Mouse (Mus musculus) midbrain, embryonic 12.5 days (tissue): Measurements from ENCODE around the gene Acot7. TPM values are rescaled to one million over a fixed set of nuclear protein-coding genes. Genes with fewer than 3 reads are reported as not detected.
"Not testable (repeated sequence)": the region's sequence is repeated elsewhere in the genome, so short reads cannot be mapped to it uniquely, and the experiment has no call there.

Experiments used
- ATAC-seq: fragments of 200-750 bp; cut with Nextera tagmentation; 2 replicates; pipeline ENCODE4 v1.8.0; 2017; ENCODE audit warnings: low read depth, moderate TSS enrichment, moderate library complexity; ENCODE audit not compliant: low FRiP score
- H3K27ac ChIP-seq: fragments of 300-500 bp; sonication (generic); replicated peaks from 2 replicates; pipeline ENCODE4 v1.5.1; 2016; ENCODE audit warnings: mild to moderate bottlenecking
- H3K27me3 ChIP-seq: fragments of 300-500 bp; sonication (generic); 2 replicates; pipeline ENCODE4 v1.6.1; 2016; ENCODE audit warnings: mild to moderate bottlenecking
- H3K36me3 ChIP-seq: fragments of 300-500 bp; sonication (generic); 2 replicates; pipeline ENCODE4 v1.6.1; 2016
- H3K4me1 ChIP-seq: fragments of 300-500 bp; sonication (generic); 2 replicates; pipeline ENCODE4 v1.6.1; 2016
- H3K4me2 ChIP-seq: fragments of 300-500 bp; sonication (generic); replicated peaks from 2 replicates; pipeline ENCODE4 v1.6.1; 2016; ENCODE audit warnings: mild to moderate bottlenecking, moderate library complexity
- H3K4me3 ChIP-seq: fragments of 300-500 bp; sonication (generic); 2 replicates; pipeline ENCODE4 v1.5.1; 2016; ENCODE audit warnings: mild to moderate bottlenecking
- H3K9ac ChIP-seq: fragments of 300-500 bp; sonication (generic); replicated peaks from 2 replicates; pipeline ENCODE4 v1.6.1; 2016; ENCODE audit warnings: mild to moderate bottlenecking, moderate library complexity
- H3K9me3 ChIP-seq: fragments of 300-500 bp; sonication (generic); 2 replicates; pipeline ENCODE4 v1.6.1; 2016; ENCODE audit warnings: mild to moderate bottlenecking
- WGBS: fragments of 180-500 bp; shearing (Covaris S2); methylation state at CpG from one replicate; pipeline ENCODE4 v1.1.7; 2016; 5-methylcytosine and 5-hydroxymethylcytosine counted together
- polyA plus RNA-seq: library from polyadenylated mRNA; unstranded; fragments of >200 nt; fragmentation: Nextera tagmentation; extraction: Ambion mirVana; gene quantifications from 2 replicates; pipeline ENCODE4 v1.2.1, GENCODE M21; 2016

Acot7 gene
- polyA plus RNA-seq, 1 experiment from 2014 or later = 104 TPM

DNA sequence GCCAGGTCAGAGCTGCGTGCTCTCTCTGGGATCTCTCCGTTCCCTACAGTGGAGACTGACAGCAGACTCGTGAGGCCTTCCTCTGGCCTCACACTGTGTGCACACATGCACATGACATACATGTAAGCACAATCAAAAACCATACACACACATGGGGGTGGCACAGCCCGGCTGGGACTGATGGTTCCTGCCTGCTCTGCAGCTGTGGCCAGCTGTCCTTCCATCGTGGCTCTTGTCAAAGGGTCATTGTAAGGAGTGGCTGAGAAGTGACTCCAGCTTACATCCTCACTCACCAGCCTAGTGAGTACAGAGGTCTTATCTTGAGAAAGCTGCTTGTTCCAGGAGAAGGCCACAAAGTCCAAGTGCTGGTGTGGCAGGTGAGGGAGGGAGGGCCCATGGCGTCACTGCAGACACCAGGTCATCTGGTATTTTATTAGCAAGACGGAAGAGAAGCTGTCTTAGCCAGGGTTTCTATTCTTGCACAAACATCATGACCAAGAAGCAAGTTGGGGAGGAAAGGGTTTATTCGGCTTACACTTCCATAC lies 37.0 kb downstream of the Acot7 start:
- Histone ChIP-seq H3K9ac (no peak overlapping the region), H3K9me3 (no peaks in the 10 kb centered on the region), H3K4me2 (no peak overlapping the region), H3K4me3 (no peak overlapping the region), H3K27ac (no peak overlapping the region), H3K27me3 (peaks cover 70% of the 10 kb centered on the region), H3K36me3 (peaks cover 15% of the 10 kb centered on the region; the same call in 1 of the 2 replicates), H3K4me1 (peaks cover 6% of the 10 kb centered on the region)
- WGBS = 81% methylated on average over 8 of the region's 8 CpGs
- no peak for ATAC-seq

DNA sequence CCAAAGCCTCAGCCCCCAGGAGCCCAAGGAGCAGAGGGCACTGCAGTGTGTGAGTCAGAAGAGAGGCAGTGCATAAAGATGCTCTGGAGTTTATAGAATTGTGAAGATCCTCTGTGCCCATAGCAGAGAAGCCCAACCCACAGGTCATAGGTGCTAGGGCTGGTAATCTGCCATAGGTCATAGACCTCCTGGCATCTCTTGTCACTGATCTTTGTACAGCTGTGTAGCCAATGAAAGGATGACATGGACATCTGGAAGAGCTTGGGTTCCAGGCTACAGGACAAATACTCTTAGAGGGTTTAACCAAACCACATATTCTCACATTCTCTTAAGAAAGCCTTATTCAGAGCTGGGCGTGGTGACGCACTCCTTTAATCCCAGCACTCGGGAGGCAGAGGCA lies 41.7 kb downstream of the Acot7 start:
- Histone ChIP-seq H3K9me3 (no peaks in the 10 kb centered on the region), H3K4me1 (peaks cover 25% of the 10 kb centered on the region), H3K27me3 (peaks cover 77% of the 10 kb centered on the region), H3K4me3 (no peak overlapping the region), H3K27ac (no peak overlapping the region), H3K9ac (no peak overlapping the region), H3K36me3 (peaks cover 18% of the 10 kb centered on the region; the same call in 1 of the 2 replicates), H3K4me2 (no peak overlapping the region)
- no peak for ATAC-seq
- 95% methylated on average over 3 of the region's 3 CpGs for WGBS

DNA sequence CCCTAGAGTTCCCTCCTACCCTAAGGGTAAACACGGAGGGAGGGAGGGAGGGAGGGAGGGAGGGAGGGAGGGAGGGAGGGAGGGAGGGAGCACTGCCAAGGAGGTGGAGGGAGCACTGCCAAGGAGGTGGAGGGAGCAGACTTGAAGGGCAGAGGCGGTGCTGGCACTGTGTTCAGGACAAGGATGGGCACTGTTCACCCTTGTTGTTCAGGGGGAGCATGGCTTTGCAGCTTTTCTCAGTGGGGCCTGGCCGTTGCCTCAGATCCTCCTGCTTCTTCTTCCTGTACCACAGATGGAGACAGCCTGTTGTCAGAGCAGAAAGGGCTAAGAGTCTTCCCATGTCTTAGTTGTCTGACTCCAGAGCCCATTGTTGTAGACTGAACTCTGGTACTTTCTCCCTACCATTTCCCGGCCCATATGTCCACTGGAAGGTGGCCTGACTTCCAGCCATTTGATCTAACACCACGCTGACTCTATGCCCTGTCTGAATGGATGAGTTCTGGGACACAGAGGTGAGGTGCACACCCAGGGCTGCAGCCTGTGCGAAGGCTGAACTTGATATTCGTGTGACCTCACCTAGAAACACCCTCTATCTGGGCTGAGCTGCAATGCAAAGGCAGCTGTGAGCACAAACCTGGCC lies 43.0 kb downstream of the Acot7 start:
- Histone ChIP-seq H3K4me2 (peak overlapping the region; percentile 26; the same call in 1 of the 2 replicates), H3K27me3 (peaks cover 78% of the 10 kb centered on the region), H3K27ac (peak overlapping the region; percentile 58), H3K9ac (no peak overlapping the region), H3K9me3 (no peaks in the 10 kb centered on the region), H3K4me3 (no peak overlapping the region), H3K36me3 (peaks cover 18% of the 10 kb centered on the region; the same call in 1 of the 2 replicates), H3K4me1 (peaks cover 23% of the 10 kb centered on the region)
- 55% methylated on average over 6 of the region's 7 CpGs for WGBS
- ATAC-seq = no peak; the same call in 1 of the 2 replicates

DNA sequence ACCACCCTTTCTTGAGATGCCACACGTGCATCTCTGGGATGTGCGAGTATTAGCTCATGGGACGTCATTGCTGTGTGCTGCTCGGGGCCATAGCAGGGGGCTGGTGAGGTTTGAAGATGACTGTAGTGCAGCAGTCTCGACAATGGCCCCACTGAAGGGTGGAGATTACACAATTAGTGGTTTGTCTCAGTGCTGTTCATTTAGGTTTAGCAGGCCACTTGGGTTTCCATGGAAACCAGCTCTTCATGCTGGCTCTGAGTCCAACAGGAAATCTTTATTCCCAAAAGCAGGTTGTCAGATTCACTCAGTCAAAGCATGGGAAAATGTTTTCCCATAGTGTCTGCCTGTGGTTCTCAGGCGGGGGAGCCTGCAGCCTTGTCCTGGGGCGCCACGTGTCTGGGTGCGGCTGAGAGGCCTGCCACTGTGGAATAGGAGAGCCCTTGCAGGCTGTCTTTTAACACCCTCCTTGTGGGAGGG lies 43.5 kb downstream of the Acot7 start:
- Histone ChIP-seq H3K4me2 (peak overlapping the region; percentile 26; the same call in 1 of the 2 replicates), H3K4me3 (no peak overlapping the region), H3K9me3 (no peaks in the 10 kb centered on the region), H3K36me3 (peaks cover 18% of the 10 kb centered on the region; the same call in 1 of the 2 replicates), H3K27me3 (peaks cover 77% of the 10 kb centered on the region), H3K4me1 (peaks cover 23% of the 10 kb centered on the region), H3K27ac (peak overlapping the region; percentile 58), H3K9ac (no peak overlapping the region)
- ATAC-seq = peak; percentile 91
- 6% methylated on average over 9 of the region's 9 CpGs for WGBS

DNA sequence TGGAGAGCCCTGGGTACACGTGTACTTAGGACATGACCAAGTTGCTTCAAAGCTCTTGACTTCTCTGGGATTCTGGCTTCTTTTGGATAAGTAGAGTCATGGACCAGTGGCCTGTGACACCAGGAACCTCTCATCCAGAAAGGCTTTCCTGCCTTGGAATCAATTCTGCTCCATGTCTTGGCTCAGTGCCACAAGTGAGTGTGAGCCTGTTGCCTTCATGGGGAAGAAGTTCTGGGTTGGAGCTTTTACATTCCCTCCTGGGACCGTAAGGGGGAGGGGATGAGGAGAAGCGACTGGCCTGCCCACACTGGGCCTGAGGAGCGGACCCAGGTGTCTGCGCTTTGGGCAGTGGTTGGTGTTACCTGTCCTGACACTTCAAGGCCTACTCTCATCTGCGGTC lies 44.2 kb downstream of the Acot7 start:
- Histone ChIP-seq H3K4me2 (no peak overlapping the region), H3K27me3 (peaks cover 76% of the 10 kb centered on the region), H3K4me1 (peaks cover 27% of the 10 kb centered on the region), H3K27ac (peak overlapping the region; percentile 58), H3K36me3 (peaks cover 18% of the 10 kb centered on the region; the same call in 1 of the 2 replicates), H3K4me3 (no peak overlapping the region), H3K9me3 (no peaks in the 10 kb centered on the region), H3K9ac (no peak overlapping the region)
- WGBS = 78% methylated on average over 6 of the region's 6 CpGs
- no peak for ATAC-seq

- Histone ChIP-seq H3K27ac (no peak overlapping the region), H3K9ac (no peak overlapping the region), H3K4me3 (no peak overlapping the region), H3K27me3 (peaks cover 75% of the 10 kb centered on the region), H3K4me2 (no peak overlapping the region), H3K36me3 (peaks cover 18% of the 10 kb centered on the region; the same call in 1 of the 2 replicates), H3K4me1 (peaks cover 28% of the 10 kb centered on the region), H3K9me3 (no peaks in the 10 kb centered on the region)
- ATAC-seq = no peak
- WGBS = 74% methylated on average over 1 of the region's 1 CpGs
Measured at GRCm38 (mm10) chr4:152222513-152222912, 44.6 kb downstream of the Acot7 start.

DNA sequence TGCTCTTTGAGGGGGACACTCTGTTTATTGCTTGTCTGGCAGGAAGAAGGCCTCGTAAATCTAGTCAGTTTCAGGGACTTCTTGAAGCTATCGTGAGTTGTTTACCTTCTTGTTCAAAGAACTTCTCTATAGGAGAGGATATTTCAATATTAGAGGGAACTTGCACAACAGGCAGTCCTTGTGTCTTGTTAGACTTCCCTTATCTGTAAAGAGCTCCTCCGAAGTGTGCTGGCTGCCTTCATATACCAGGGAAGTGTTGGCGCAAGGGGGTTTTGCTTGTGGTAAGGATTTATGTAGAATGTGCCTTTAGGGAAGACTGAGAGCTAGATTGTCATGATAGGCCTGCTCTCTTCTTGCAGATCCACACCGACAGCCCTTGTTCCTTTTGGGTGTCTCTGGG lies 46.2 kb downstream of the Acot7 start:
- Histone ChIP-seq H3K27ac (no peak overlapping the region), H3K4me2 (no peak overlapping the region), H3K36me3 (0 out of 2 replicates have a peak, but pooled peaks cover 6% of the 10 kb centered on the region), H3K9ac (no peak overlapping the region), H3K9me3 (no peaks in the 10 kb centered on the region), H3K4me3 (no peak overlapping the region), H3K27me3 (peaks cover 59% of the 10 kb centered on the region), H3K4me1 (peaks cover 28% of the 10 kb centered on the region)
- ATAC-seq = no peak
- 93% methylated on average over 5 of the region's 5 CpGs for WGBS

DNA sequence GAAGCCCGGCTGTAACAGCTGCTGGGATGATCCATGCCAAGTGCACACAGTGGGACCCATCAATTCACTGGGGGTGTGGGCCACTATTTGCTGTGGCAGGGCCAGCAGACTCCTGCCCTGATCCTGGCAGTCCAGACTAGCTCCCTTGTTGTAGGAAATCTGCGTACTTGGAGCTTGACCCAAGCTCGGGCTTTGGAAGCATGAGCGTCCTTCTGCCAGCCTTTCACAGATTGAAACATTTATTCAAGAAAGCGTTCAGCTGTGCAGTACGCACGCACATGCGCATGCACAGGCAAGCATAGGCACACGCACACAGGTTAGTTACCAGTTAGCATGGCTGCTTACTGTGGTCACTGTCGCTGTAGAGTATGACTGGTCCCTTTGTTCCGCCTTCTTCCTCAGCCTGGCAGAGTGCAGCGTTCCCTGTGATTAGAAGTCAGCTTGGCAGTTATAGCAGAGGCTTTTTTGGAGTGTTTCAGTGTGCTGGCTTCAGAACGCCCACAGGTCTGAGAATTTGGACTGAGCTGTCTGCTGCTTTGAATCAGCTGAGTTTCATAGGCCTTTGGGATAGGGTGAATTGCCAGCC lies 49.1 kb downstream of the Acot7 start:
- H3K9ac ChIP-seq = no peak overlapping the region
- H3K9me3 ChIP-seq = no peaks in the 10 kb centered on the region
- peaks cover 44% of the 10 kb centered on the region for H3K27me3 ChIP-seq
- no peak overlapping the region for H3K27ac ChIP-seq
- no peak overlapping the region for H3K4me3 ChIP-seq
- H3K36me3 ChIP-seq = peaks cover 19% of the 10 kb centered on the region; the same call in 1 of the 2 replicates
- H3K4me2 ChIP-seq = no peak overlapping the region
- 90% methylated on average over 13 of the region's 13 CpGs for WGBS
- peaks cover 23% of the 10 kb centered on the region for H3K4me1 ChIP-seq
- no peak for ATAC-seq

GRCm38 (mm10) chr4:152227749-152228527 lies 50.0 kb downstream of the Acot7 start:
- Histone ChIP-seq H3K27ac (no peak overlapping the region), H3K9me3 (no peaks in the 10 kb centered on the region), H3K4me1 (peaks cover 15% of the 10 kb centered on the region), H3K27me3 (peaks cover 35% of the 10 kb centered on the region), H3K36me3 (peaks cover 23% of the 10 kb centered on the region; the same call in 1 of the 2 replicates), H3K4me3 (no peak overlapping the region), H3K9ac (no peak overlapping the region), H3K4me2 (no peak overlapping the region)
- WGBS = 93% methylated on average over 12 of the region's 12 CpGs
- no peak for ATAC-seq

- not testable (repeated sequence) for H3K9ac ChIP-seq, H3K4me2 ChIP-seq, H3K9me3 ChIP-seq, ATAC-seq, H3K4me3 ChIP-seq, H3K27ac ChIP-seq
- WGBS = 44% methylated on average over 4 of the region's 4 CpGs
- Histone ChIP-seq H3K36me3 (peaks cover 18% of the 10 kb centered on the region; the same call in 1 of the 2 replicates), H3K27me3 (peaks cover 12% of the 10 kb centered on the region; the same call in 1 of the 2 replicates), H3K4me1 (peaks cover 15% of the 10 kb centered on the region)
Measured at GRCm38 (mm10) chr4:152230331-152230730, 52.4 kb downstream of the Acot7 start.

DNA sequence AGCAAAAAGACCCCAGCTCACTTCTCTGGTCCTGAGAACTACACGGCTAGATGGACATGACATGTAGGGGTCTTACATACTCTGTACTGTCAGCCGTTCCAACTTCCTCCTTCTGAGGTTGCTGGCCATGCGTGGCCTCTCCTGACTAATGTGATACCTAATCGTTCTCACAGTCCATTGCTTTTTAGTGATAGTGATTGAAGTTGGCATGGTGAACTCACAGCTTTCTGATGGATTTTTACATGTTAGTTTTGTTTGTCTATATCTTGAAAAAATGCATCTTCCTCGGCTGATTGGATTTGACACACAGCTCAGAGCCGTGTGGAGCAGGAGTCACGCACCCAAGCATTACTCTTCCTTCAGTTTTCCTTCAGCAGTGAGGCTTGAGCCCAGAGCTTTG lies 53.4 kb downstream of the Acot7 start:
- 91% methylated on average over 7 of the region's 7 CpGs for WGBS

More for the DNA sequence above, 53.4 kb downstream of the Acot7 start:
- Histone ChIP-seq H3K9me3 (no peaks in the 10 kb centered on the region), H3K27ac (no peak overlapping the region), H3K9ac (no peak overlapping the region), H3K4me1 (peaks cover 15% of the 10 kb centered on the region), H3K36me3 (peaks cover 24% of the 10 kb centered on the region; the same call in 1 of the 2 replicates), H3K27me3 (peaks cover 9% of the 10 kb centered on the region; the same call in 1 of the 2 replicates), H3K4me3 (no peak overlapping the region), H3K4me2 (no peak overlapping the region)
- ATAC-seq = no peak
